Mouse (Mus musculus) liver, embryonic 14.5 days (tissue): ENCODE measurements around the gene Rln1.

Experiments used
- CTCF ChIP-seq: IDR thresholded peaks from 2 replicates; pipeline ENCODE4 v1.5.1; 2016; ENCODE audit warnings: antibody characterized with exemption, low read depth, control low read depth
- EP300 ChIP-seq: IDR thresholded peaks from 2 replicates; pipeline ENCODE4 v1.6.1; 2016; ENCODE audit warnings: antibody characterized with exemption, low read depth

DNA sequence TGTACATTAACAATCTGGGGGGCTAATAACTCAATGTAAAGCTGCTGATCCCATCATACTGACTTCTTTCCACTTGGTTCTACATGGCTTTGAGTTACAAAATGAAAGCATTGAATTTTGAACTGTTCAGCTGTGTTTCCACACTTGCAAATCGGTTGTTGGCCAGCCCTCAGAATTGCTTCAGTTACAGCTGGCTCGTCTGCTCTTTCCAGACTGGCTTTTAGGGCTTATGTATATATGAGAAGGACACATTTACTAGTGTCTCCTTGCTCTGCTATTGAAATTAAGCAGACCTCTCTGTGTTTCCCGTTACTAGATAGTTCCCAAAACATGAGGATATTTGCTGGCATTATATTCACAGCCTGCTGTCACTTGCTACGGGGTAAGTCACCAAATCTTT is 37.7 kb upstream of the Rln1 start:
- no peak for TF ChIP-seq CTCF
- TF ChIP-seq EP300, result no peak
